Mouse (Mus musculus) erythroblast, adult 5-6 weeks (primary cell): ENCODE results near the gene Gm13285. TPM values are rescaled to one million over a fixed set of nuclear protein-coding genes. Genes with fewer than 3 reads are reported as not detected.
"Not testable (repeated sequence)": the region's sequence is repeated elsewhere in the genome, so short reads cannot be mapped to it uniquely, and the experiment has no call there.

Experiments
- ATAC-seq: replicated peaks from 2 replicates; pipeline ENCODE4 v1.8.0; 2016; ENCODE audit warnings: moderate number of reproducible peaks, mild to moderate bottlenecking, moderate TSS enrichment, inconsistent platforms; ENCODE audit not compliant: poor library complexity, low FRiP score, severe bottlenecking
- total RNA-seq, 2 experiments: library from RNA; stranded (forward) in 1 of 2; stranded (reverse) in 1 of 2; fragments of 150-400 nt in 1 of 2; fragments of 200-764, 138-1000 nt in 1 of 2; gene quantifications; 2 replicates each; pipeline versions ENCODE4 v1.2.3 to v1.2.4; 2015 to 2017; ENCODE audit warnings: low replicate concordance in 2 of 2

Gm13285 gene
- total RNA-seq (2015; ENCODE audit: low replicate concordance) (not detected in 2 replicates), total RNA-seq (2017; ENCODE audit: low replicate concordance) (not detected in 2 replicates)

GRCm38 (mm10) chr4:88799365-88799764 lies at the start of gene Gm13285:
Gene Gm13285, plus strand, starts transcription at chr4:88799665.
- not testable (repeated sequence) for ATAC-seq

GRCm38 (mm10) chr4:88749926-88750325 lies 49.5 kb upstream of the Gm13285 start:
- no peak for ATAC-seq

- ATAC-seq, result not testable (repeated sequence)
These were observed 44.6 kb upstream of the Gm13285 start, which contains the start of gene Gm13271 for GRCm38 (mm10) chr4:88754818-88755340. Gene Gm13271, plus strand, starts transcription at chr4:88754868.

- ATAC-seq, result not testable (repeated sequence)
These were observed 42.6 kb upstream of the Gm13285 start for GRCm38 (mm10) chr4:88756581-88757513.

GRCm38 (mm10) chr4:88757628-88758031 lies 41.8 kb upstream of the Gm13285 start:
- peak; percentile 97 for ATAC-seq

- ATAC-seq, result not testable (repeated sequence)
These were observed 40.7 kb upstream of the Gm13285 start for GRCm38 (mm10) chr4:88758751-88759150.

GRCm38 (mm10) chr4:88759610-88760268 lies 39.7 kb upstream of the Gm13285 start, which contains the start of gene Gm13283:
Gene Gm13283, plus strand, starts transcription at chr4:88760119.
- ATAC-seq, result not testable (repeated sequence)

- ATAC-seq, result not testable (repeated sequence)
These were observed 39.0 kb upstream of the Gm13285 start for GRCm38 (mm10) chr4:88760431-88760830.

GRCm38 (mm10) chr4:88761776-88762175 lies 37.7 kb upstream of the Gm13285 start:
- not testable (repeated sequence) for ATAC-seq

- ATAC-seq, result not testable (repeated sequence)
These were observed 37.1 kb upstream of the Gm13285 start for GRCm38 (mm10) chr4:88762341-88762740.

- not testable (repeated sequence) for ATAC-seq
These were observed 36.0 kb upstream of the Gm13285 start for GRCm38 (mm10) chr4:88763384-88764018.

- not testable (repeated sequence) for ATAC-seq
These were observed 25.9 kb upstream of the Gm13285 start, which contains the start of gene Gm13290 for GRCm38 (mm10) chr4:88773534-88773933. Gene Gm13290, plus strand, starts transcription at chr4:88773834.

- ATAC-seq, result not testable (repeated sequence)
These were observed 22.8 kb upstream of the Gm13285 start, which contains the start of gene Gm13289 for GRCm38 (mm10) chr4:88776622-88777021. Gene Gm13289, plus strand, starts transcription at chr4:88776922.

- not testable (repeated sequence) for ATAC-seq
These were observed 19.9 kb upstream of the Gm13285 start, which contains the start of gene Gm13272 for GRCm38 (mm10) chr4:88779550-88779949. Gene Gm13272, plus strand, starts transcription at chr4:88779850.

GRCm38 (mm10) chr4:88780320-88780719 lies 19.1 kb upstream of the Gm13285 start:
- not testable (repeated sequence) for ATAC-seq

- not testable (repeated sequence) for ATAC-seq
These were observed 17.6 kb upstream of the Gm13285 start, which contains the start of gene Ifnz for GRCm38 (mm10) chr4:88781831-88782230. Gene Ifnz, plus strand, starts transcription at chr4:88782131.

- not testable (repeated sequence) for ATAC-seq
These were observed 17.1 kb upstream of the Gm13285 start for GRCm38 (mm10) chr4:88782335-88782734.

GRCm38 (mm10) chr4:88785409-88785808 lies 14.1 kb upstream of the Gm13285 start, which contains the start of gene Gm13276:
Gene Gm13276, plus strand, starts transcription at chr4:88785709.
- not testable (repeated sequence) for ATAC-seq

GRCm38 (mm10) chr4:88788402-88788801 lies 11.1 kb upstream of the Gm13285 start, which contains the start of gene Gm13277:
Gene Gm13277, plus strand, starts transcription at chr4:88788632.
- not testable (repeated sequence) for ATAC-seq
